In the genomic region with DNA sequence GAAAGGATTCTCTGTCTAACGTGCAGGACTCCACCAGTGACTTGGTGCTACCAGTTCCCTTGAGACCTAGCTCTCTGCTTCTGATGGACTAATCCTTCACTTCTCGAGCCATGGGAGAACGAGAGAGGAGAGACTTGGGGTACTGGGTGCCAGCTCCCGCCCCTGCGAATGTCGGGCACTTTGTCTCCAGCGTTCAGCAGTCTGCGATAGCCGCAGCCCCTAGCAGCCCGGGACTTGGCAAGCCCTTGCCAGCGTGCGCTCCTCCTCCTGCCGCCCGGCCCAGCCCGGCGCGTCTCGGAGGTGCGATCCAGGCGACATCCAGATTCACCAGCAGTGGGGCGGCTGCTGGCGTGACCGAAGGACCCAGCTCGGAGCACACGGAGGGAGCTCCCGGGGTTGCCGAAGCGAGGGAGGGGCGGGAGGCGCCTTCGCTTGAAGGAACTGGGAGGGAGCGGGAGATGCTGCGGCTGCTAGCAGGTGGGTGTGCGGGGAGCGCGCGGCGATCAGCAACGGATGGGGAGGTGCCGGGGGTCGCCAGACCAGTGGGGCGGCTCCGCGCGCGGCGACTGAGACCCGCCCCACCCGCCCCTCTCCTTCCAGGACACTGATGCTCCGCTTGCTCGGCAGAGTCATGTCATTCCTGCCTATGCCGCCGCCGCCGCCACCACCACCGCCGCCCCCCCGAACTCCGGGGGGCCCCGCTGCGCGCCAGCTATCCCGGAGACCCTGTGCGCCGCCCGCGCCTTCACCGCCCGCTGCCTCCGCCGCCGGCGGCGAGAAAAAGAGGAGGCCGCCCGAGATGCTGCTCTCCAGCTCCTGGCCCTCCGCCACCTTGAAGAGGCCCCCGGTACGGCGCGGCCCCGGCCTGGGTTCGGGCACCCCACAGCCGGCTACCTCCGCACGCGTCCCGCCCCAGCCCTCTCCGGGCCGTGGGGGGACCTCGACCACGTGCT, we compare ENCODE assay signal across 9 mouse cellular contexts. TPM values are rescaled to one million over a fixed set of nuclear protein-coding genes. Genes with fewer than 3 reads are reported as not detected.
DNase-seq lines count a peak whose midpoint lies in the region; ATAC-seq and TF ChIP-seq lines count a peak whose summit lies in the region.
"Had no signal": no experiment of that assay in that cellular context is flagged by ENCODE, and none has a peak within 500 bp of the region (broad histone marks: within the 10 kb centered on the region; RNA-seq: fewer than 3 reads in every experiment).

No protein-coding gene starts in this region.

- H3K27me3 ChIP-seq in heart, embryonic 12.5 days (replicated peaks) = peaks cover 69% of the 10 kb centered on the region
- H3K27me3 ChIP-seq in cerebellum, adult 2 months (ENCODE audit: control insufficient read depth, insufficient read depth, low read length) = no peaks in the 10 kb centered on the region
- peaks cover 26% of the 10 kb centered on the region for H3K27me3 ChIP-seq in intestine, postnatal 0 days (replicated peaks; ENCODE audit: control insufficient read depth, insufficient read depth, low read length)
- peaks cover 59% of the 10 kb centered on the region for H3K27me3 ChIP-seq in liver, embryonic 15.5 days
- H3K27me3 ChIP-seq in neural tube, embryonic 14.5 days (ENCODE audit: control insufficient read depth, insufficient read depth, low read length) = 0 out of 2 replicates have a peak, but pooled peaks cover 3% of the 10 kb centered on the region

- H3K4me1 ChIP-seq in heart, embryonic 12.5 days (replicated peaks) = peaks cover 16% of the 10 kb centered on the region
- 0 out of 2 replicates have a peak, but pooled peaks cover 3% of the 10 kb centered on the region for H3K4me1 ChIP-seq in cerebellum, adult 2 months (ENCODE audit: control insufficient read depth, insufficient read depth, low read length)
- no peaks in the 10 kb centered on the region; the same call in 1 of the 2 replicates for H3K4me1 ChIP-seq in intestine, postnatal 0 days (replicated peaks; ENCODE audit: control insufficient read depth, insufficient read depth, low read length)
- H3K4me1 ChIP-seq in liver, embryonic 15.5 days (replicated peaks) = peaks cover 8% of the 10 kb centered on the region
- peaks cover 14% of the 10 kb centered on the region for H3K4me1 ChIP-seq in neural tube, embryonic 14.5 days (ENCODE audit: control insufficient read depth, insufficient read depth, low read length)

- peak overlapping the region; percentile 63 for H3K4me3 ChIP-seq in heart, embryonic 12.5 days
- peak overlapping the region; percentile 67 for H3K4me3 ChIP-seq in cerebellum, adult 2 months (replicated peaks; ENCODE audit: insufficient read depth, low read depth, low read length)
- H3K4me3 ChIP-seq in intestine, postnatal 0 days (ENCODE audit: low read depth, low read length) = peak overlapping the region; percentile 51
- H3K4me3 ChIP-seq in liver, embryonic 15.5 days (replicated peaks) = peak overlapping the region; percentile 29
- H3K4me3 ChIP-seq in neural tube, embryonic 14.5 days (ENCODE audit: low read depth, low read length) = peak overlapping the region; percentile 76

- H3K27ac ChIP-seq in heart, embryonic 12.5 days (ENCODE audit: poor library complexity, severe bottlenecking) = no peak overlapping the region
- H3K27ac ChIP-seq in cerebellum, adult 2 months (ENCODE audit: insufficient read depth, low read length) = peak overlapping the region; percentile 3; the same call in 1 of the 2 replicates
- no peak overlapping the region for H3K27ac ChIP-seq in intestine, postnatal 0 days (ENCODE audit: low read depth, low read length)
- no peak overlapping the region for H3K27ac ChIP-seq in liver, embryonic 15.5 days (replicated peaks)
- peak overlapping the region; percentile 80 for H3K27ac ChIP-seq in neural tube, embryonic 14.5 days (ENCODE audit: low read depth, low read length)

- TF ChIP-seq POLR2A in cerebellum, adult 2 months (IDR thresholded peaks at IDR 0.05; ENCODE audit: borderline replicate concordance, insufficient read depth, low read length) = no peak

- H3K4me2 ChIP-seq in heart, embryonic 12.5 days = peak overlapping the region; percentile 100
- H3K4me2 ChIP-seq in intestine, postnatal 0 days (replicated peaks; ENCODE audit: low read depth) = peak overlapping the region; percentile 96
- peak overlapping the region; percentile 56 for H3K4me2 ChIP-seq in liver, embryonic 15.5 days
- H3K4me2 ChIP-seq in neural tube, embryonic 14.5 days (ENCODE audit: low read depth, low read length) = peak overlapping the region; percentile 94

- H3K36me3 ChIP-seq in heart, embryonic 12.5 days = no peaks in the 10 kb centered on the region
- no peaks in the 10 kb centered on the region for H3K36me3 ChIP-seq in intestine, postnatal 0 days (ENCODE audit: control insufficient read depth, insufficient read depth)
- no peaks in the 10 kb centered on the region for H3K36me3 ChIP-seq in liver, embryonic 15.5 days (replicated peaks)
- H3K36me3 ChIP-seq in neural tube, embryonic 14.5 days (ENCODE audit: control insufficient read depth, insufficient read depth, low read length) = no peaks in the 10 kb centered on the region

- WGBS in heart, embryonic 12.5 days = under 1% methylated on average over 62 of the region's 92 CpGs
- under 1% methylated on average over 77 of the region's 92 CpGs for WGBS in cerebellum, adult 2 months
- WGBS in intestine, postnatal 0 days = under 1% methylated on average over 48 of the region's 92 CpGs
- WGBS in liver, embryonic 15.5 days (ENCODE audit: insufficient replicate concordance) = under 1% methylated on average over 80 of the region's 92 CpGs
- WGBS in neural tube, embryonic 14.5 days = 1% methylated on average over 55 of the region's 92 CpGs

- peak; percentile 36; the same call in 1 of the 2 replicates for ATAC-seq in heart, embryonic 12.5 days (ENCODE audit: insufficient number of reproducible peaks, low FRiP score)
- peak; percentile 83 for ATAC-seq in frontal cortex, adult (ENCODE audit: low TSS enrichment)
- ATAC-seq in intestine, postnatal 0 days = peak; percentile 34
- no peak for ATAC-seq in liver, embryonic 15.5 days (ENCODE audit: insufficient read depth)
- ATAC-seq in neural tube, embryonic 14.5 days (ENCODE audit: low read depth) = peak; percentile 86

- H3K9me3 ChIP-seq in heart, embryonic 12.5 days (replicated peaks) = 0 out of 2 replicates have a peak, but pooled peaks cover 3% of the 10 kb centered on the region
- no peaks in the 10 kb centered on the region for H3K9me3 ChIP-seq in intestine, postnatal 0 days (ENCODE audit: control insufficient read depth)
- H3K9me3 ChIP-seq in liver, embryonic 15.5 days (replicated peaks) = no peaks in the 10 kb centered on the region
- no peaks in the 10 kb centered on the region for H3K9me3 ChIP-seq in neural tube, embryonic 14.5 days (ENCODE audit: control insufficient read depth, low read length)

- peak overlapping the region; percentile 68 for H3K9ac ChIP-seq in heart, embryonic 12.5 days
- peak overlapping the region; percentile 32 for H3K9ac ChIP-seq in intestine, postnatal 0 days (ENCODE audit: low read depth, low read length)
- no peak overlapping the region for H3K9ac ChIP-seq in liver, embryonic 15.5 days
- peak overlapping the region; percentile 97 for H3K9ac ChIP-seq in neural tube, embryonic 14.5 days (replicated peaks; ENCODE audit: low read depth, low read length)

- no peak for DNase-seq in heart, adult 11 months
- DNase-seq in cerebellum, adult 2 months = peak; percentile 50 to 65
- no peak for DNase-seq in urinary bladder, postnatal 10 days (ENCODE audit: low spot score)

- TF ChIP-seq CTCF in cerebellum, adult 2 months (IDR thresholded peaks at IDR 0.05; ENCODE audit: borderline replicate concordance, insufficient read depth, low read depth, low read length) = no peak
- TF ChIP-seq CTCF in intestine, postnatal 0 days (IDR thresholded peaks at IDR 0.05; ENCODE audit: low read depth) = no peak

RNA-seq across cellular contexts. Expression of a gene that starts 3.4 kb away (rescaled TPM):
- polyA plus RNA-seq in heart, embryonic 12.5 days (2016; fragmentation: Nextera tagmentation; extraction: Ambion mirVana) = 0.10 and 0.14 TPM in 2 replicates
- 57.9 and 78.1 TPM in 2 replicates for polyA plus RNA-seq in cerebellum, adult 2 months (2012; rRNA removed)
- 0.35 and 0.39 TPM in 2 replicates for polyA plus RNA-seq in intestine, postnatal 0 days (2015; fragmentation: Nextera tagmentation; extraction: Ambion mirVana)
- 0.05 and 0.06 TPM in 2 replicates for polyA plus RNA-seq in liver, embryonic 15.5 days (2015; fragmentation: Nextera tagmentation; extraction: Ambion mirVana)
- 17.0 and 20.6 TPM in 2 replicates for polyA plus RNA-seq in neural tube, embryonic 14.5 days (2014; fragmentation: Nextera tagmentation; extraction: Ambion mirVana)

RNA-seq across cellular contexts. Expression of a gene that starts 15.1 kb away (rescaled TPM):
- polyA plus RNA-seq in heart, embryonic 12.5 days (2016; fragmentation: Nextera tagmentation; extraction: Ambion mirVana) = 1.0 and 1.1 TPM in 2 replicates
- polyA plus RNA-seq in cerebellum, adult 2 months (2012; rRNA removed) = 0.80 and 1.0 TPM in 2 replicates
- polyA plus RNA-seq in intestine, postnatal 0 days (2015; fragmentation: Nextera tagmentation; extraction: Ambion mirVana) = 0.10 TPM in 1 of 2 replicates, not detected in the other
- not detected in 2 replicates for polyA plus RNA-seq in liver, embryonic 15.5 days (2015; fragmentation: Nextera tagmentation; extraction: Ambion mirVana)
- polyA plus RNA-seq in neural tube, embryonic 14.5 days (2014; fragmentation: Nextera tagmentation; extraction: Ambion mirVana) = 0.81 and 0.96 TPM in 2 replicates
- polyA plus RNA-seq: G1E had no signal

RNA-seq across cellular contexts. Expression of a gene that starts 29.8 kb away (rescaled TPM):
- 69.6 and 73.6 TPM in 2 replicates for polyA plus RNA-seq in heart, embryonic 12.5 days (2016; fragmentation: Nextera tagmentation; extraction: Ambion mirVana)
- 116 and 118 TPM in 2 replicates for polyA plus RNA-seq in cerebellum, adult 2 months (2012; rRNA removed)
- 126 and 135 TPM in 2 replicates for polyA plus RNA-seq in intestine, postnatal 0 days (2015; fragmentation: Nextera tagmentation; extraction: Ambion mirVana)
- 50.1 and 61.0 TPM in 2 replicates for polyA plus RNA-seq in liver, embryonic 15.5 days (2015; fragmentation: Nextera tagmentation; extraction: Ambion mirVana)
- 149 and 195 TPM in 2 replicates for polyA plus RNA-seq in neural tube, embryonic 14.5 days (2014; fragmentation: Nextera tagmentation; extraction: Ambion mirVana)

RNA-seq across cellular contexts. Expression of a gene that starts 58.0 kb away (rescaled TPM):
- 164 and 166 TPM in 2 replicates for polyA plus RNA-seq in heart, embryonic 12.5 days (2016; fragmentation: Nextera tagmentation; extraction: Ambion mirVana)
- 524 and 528 TPM in 2 replicates for polyA plus RNA-seq in cerebellum, adult 2 months (2012; rRNA removed)
- polyA plus RNA-seq in intestine, postnatal 0 days (2015; fragmentation: Nextera tagmentation; extraction: Ambion mirVana) = 294 and 297 TPM in 2 replicates
- polyA plus RNA-seq in liver, embryonic 15.5 days (2015; fragmentation: Nextera tagmentation; extraction: Ambion mirVana) = 135 and 142 TPM in 2 replicates
- 408 and 480 TPM in 2 replicates for polyA plus RNA-seq in neural tube, embryonic 14.5 days (2014; fragmentation: Nextera tagmentation; extraction: Ambion mirVana)

Comparison
In these comparisons a context has a peak if more than half of its experiments do, and no peak if none do; other contexts are left out.
1. H3K27ac ChIP-seq: peak in cerebellum, adult 2 months (single experiment) and neural tube, embryonic 14.5 days (single experiment); none in heart, embryonic 12.5 days (single experiment), intestine, postnatal 0 days (single experiment) and liver, embryonic 15.5 days (single experiment).
2. DNase-seq: peak in cerebellum, adult 2 months (2 of 2); none in heart, adult 11 months (single experiment) and urinary bladder, postnatal 10 days (single experiment).
3. RNA of a gene that starts 3.4 kb away (polyA plus RNA-seq): 57.9 to 78.1 TPM in cerebellum, adult 2 months and 17.0 to 20.6 TPM in neural tube, embryonic 14.5 days; 0.35 to 0.39 TPM in intestine, postnatal 0 days, 0.10 to 0.14 TPM in heart, embryonic 12.5 days and 0.05 to 0.06 TPM in liver, embryonic 15.5 days; every median in the first group is over 10 times any median in the second.
4. Peak in every context shown above with its lines, with median percentiles within 50 percentile points of each other: H3K4me2 ChIP-seq and H3K4me3 ChIP-seq.